Mouse (Mus musculus) heart, postnatal 0 days (tissue): ENCODE measurements around the gene Pmf1.

Experiments
- CTCF ChIP-seq: IDR thresholded peaks from 2 replicates; pipeline ENCODE4 v1.5.1; 2016; ENCODE audit warnings: antibody characterized with exemption, control low read depth, low read depth
- EP300 ChIP-seq: IDR thresholded peaks from 2 replicates; pipeline ENCODE4 v1.6.1; 2016; ENCODE audit warnings: antibody characterized with exemption, low read depth

DNA sequence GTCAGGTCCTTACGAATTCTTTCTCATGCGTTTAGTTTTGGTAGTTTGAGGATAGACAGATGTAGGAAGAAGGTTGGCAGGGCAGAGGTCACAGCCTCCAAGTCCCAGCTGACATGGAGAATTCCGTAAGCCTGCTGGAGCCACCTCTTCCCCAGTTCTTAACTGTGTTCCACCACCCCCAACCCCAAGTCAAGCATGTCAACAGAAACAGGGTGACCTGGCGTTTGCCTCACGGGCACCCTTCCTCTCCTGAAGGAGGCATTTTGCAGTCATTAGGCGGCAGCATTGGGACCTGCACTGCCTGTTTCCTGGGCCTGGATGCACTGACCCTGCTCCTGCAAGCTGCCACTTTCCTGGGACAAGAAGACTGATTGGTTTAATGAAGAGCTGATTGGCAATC is 7.9 kb upstream of the Pmf1 start:
- TF ChIP-seq CTCF, result no peak
- no peak for TF ChIP-seq EP300
